Comparison of ENCODE assay signal across 14 mouse cellular contexts in the genomic region with DNA sequence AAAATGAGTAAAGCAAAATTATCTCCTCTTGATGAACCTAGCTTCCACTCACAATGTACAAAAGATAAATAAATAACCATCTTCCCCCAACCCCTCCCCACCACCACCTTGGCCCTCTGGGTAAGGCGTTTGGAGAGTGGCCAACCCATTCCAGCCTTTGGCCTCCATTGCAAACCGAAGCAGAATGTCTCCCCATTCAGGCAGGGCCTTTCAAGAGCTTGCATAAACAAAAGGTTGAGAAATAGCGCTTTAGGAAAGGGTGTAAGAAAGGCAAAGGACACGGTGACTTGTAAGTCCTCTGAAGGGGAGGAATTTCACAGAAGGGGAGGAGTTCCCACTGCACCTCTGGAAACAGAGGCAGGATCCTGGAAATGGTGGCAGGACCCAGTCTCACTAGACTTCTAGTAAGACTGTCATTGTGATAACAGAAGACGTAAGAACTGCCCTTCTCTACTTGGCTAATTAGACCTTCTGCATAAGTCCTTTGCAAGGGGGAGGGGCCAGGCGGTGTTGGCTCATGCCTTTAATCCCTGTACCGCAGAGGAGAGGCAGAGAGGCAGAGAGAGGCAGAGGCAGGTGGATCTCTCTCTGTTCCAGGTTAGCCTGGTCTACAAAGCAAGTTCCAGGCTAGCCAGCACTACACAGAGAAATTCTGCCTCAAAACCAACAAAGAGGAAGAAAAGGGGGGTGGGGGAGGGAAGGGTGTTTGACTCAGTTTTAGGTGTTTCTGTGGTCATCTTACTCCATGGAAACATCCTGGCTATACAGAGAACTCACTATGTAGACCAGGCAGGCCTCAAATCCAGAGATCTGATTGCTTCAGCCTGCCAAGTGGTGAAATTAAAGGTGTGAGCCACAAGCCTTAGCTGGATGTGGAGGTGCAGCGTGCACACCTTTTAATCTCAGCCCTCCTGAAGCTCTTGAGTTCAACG. TPM values are rescaled to one million over a fixed set of nuclear protein-coding genes. Genes with fewer than 3 reads are reported as not detected.
DNase-seq lines count a peak whose midpoint lies in the region; ATAC-seq lines count a peak whose summit lies in the region.
"Had no signal": no experiment of that assay in that cellular context is flagged by ENCODE, and none has a peak within 500 bp of the region (broad histone marks: within the 10 kb centered on the region; RNA-seq: fewer than 3 reads in every experiment).

No protein-coding gene starts in this region.

- H3K4me3 ChIP-seq in kidney, embryonic 14.5 days (ENCODE audit: low read length): no peak overlapping the region
- H3K4me3 ChIP-seq in hindbrain, embryonic 13.5 days: no peak overlapping the region
- no peak overlapping the region for H3K4me3 ChIP-seq in midbrain, embryonic 10.5 days
- H3K4me3 ChIP-seq: hindbrain, embryonic 10.5 days; limb, embryonic 15.5 days had no signal

- ATAC-seq in kidney, embryonic 14.5 days (ENCODE audit: low FRiP score, low TSS enrichment): no peak
- ATAC-seq in hindbrain, embryonic 13.5 days (ENCODE audit: low FRiP score): no peak

- H3K4me1 ChIP-seq in kidney, embryonic 14.5 days (ENCODE audit: control insufficient read depth, insufficient read depth, low read length): no peaks in the 10 kb centered on the region
- H3K4me1 ChIP-seq in hindbrain, embryonic 13.5 days (replicated peaks): 0 out of 2 replicates have a peak, but pooled peaks cover 2% of the 10 kb centered on the region
- H3K4me1 ChIP-seq in midbrain, embryonic 10.5 days: no peaks in the 10 kb centered on the region
- H3K4me1 ChIP-seq: limb, embryonic 15.5 days had no signal

- WGBS in kidney, embryonic 14.5 days: 56% methylated on average over 9 of the region's 9 CpGs
- 53% methylated on average over 9 of the region's 9 CpGs for WGBS in hindbrain, embryonic 13.5 days
- WGBS in midbrain, embryonic 10.5 days: 65% methylated on average over 9 of the region's 9 CpGs

- H3K4me2 ChIP-seq in kidney, embryonic 14.5 days (replicated peaks; ENCODE audit: low read depth, low read length): no peak overlapping the region
- no peak overlapping the region for H3K4me2 ChIP-seq in hindbrain, embryonic 13.5 days
- H3K4me2 ChIP-seq: limb, embryonic 15.5 days had no signal

- H3K27ac ChIP-seq in kidney, embryonic 14.5 days (ENCODE audit: low read depth, low read length): no peak overlapping the region
- no peak overlapping the region for H3K27ac ChIP-seq in hindbrain, embryonic 13.5 days
- no peak overlapping the region for H3K27ac ChIP-seq in midbrain, embryonic 10.5 days (replicated peaks)
- H3K27ac ChIP-seq: hindbrain, embryonic 10.5 days; limb, embryonic 15.5 days had no signal

- H3K9me3 ChIP-seq in kidney, embryonic 14.5 days (ENCODE audit: control insufficient read depth, low read length): no peaks in the 10 kb centered on the region
- H3K9me3 ChIP-seq in hindbrain, embryonic 13.5 days: no peaks in the 10 kb centered on the region; the same call in 1 of the 2 replicates
- no peaks in the 10 kb centered on the region for H3K9me3 ChIP-seq in midbrain, embryonic 10.5 days (replicated peaks)
- H3K9me3 ChIP-seq: hindbrain, embryonic 10.5 days; limb, embryonic 15.5 days had no signal

- peak; percentile 68 for DNase-seq in kidney, adult 11 months
- DNase-seq in NIH3T3 (ENCODE audit: low read depth): peak; percentile 60
- DNase-seq in kidney, postnatal 14 days: peak; percentile 73
- peak; percentile 77 for DNase-seq in lung, postnatal 36 days
- no peak for DNase-seq in midbrain, embryonic 10.5 days (ENCODE audit: low spot score)
- DNase-seq in left cerebral cortex, postnatal 14 days (ENCODE audit: low spot score in 2 of 2): no peak
- DNase-seq: cerebellum, postnatal 14 days; gastrocnemius, postnatal 25 days; layer of hippocampus, adult 9-11 months had no signal

- intact Hi-C loops in left cerebral cortex, postnatal 14 days (cut with DNase I): no loop called here

- H3K36me3 ChIP-seq in kidney, embryonic 14.5 days (ENCODE audit: control insufficient read depth, insufficient read depth, low read length): no peaks in the 10 kb centered on the region
- no peaks in the 10 kb centered on the region for H3K36me3 ChIP-seq in hindbrain, embryonic 13.5 days
- no peaks in the 10 kb centered on the region for H3K36me3 ChIP-seq in midbrain, embryonic 10.5 days
- H3K36me3 ChIP-seq: hindbrain, embryonic 10.5 days; limb, embryonic 15.5 days had no signal

- no peak overlapping the region for H3K9ac ChIP-seq in kidney, embryonic 14.5 days (ENCODE audit: low read depth, low read length)
- no peak overlapping the region for H3K9ac ChIP-seq in hindbrain, embryonic 13.5 days
- H3K9ac ChIP-seq: limb, embryonic 15.5 days had no signal

- no peaks in the 10 kb centered on the region for H3K27me3 ChIP-seq in kidney, embryonic 14.5 days (ENCODE audit: control insufficient read depth, insufficient read depth, low read length)
- no peaks in the 10 kb centered on the region for H3K27me3 ChIP-seq in hindbrain, embryonic 13.5 days
- H3K27me3 ChIP-seq in midbrain, embryonic 10.5 days (ENCODE audit: low read depth, poor library complexity, severe bottlenecking): peaks cover 13% of the 10 kb centered on the region; the same call in 1 of the 2 replicates
- H3K27me3 ChIP-seq: CH12.LX; limb, embryonic 15.5 days had no signal

RNA-seq across cellular contexts. Expression of gene Vkorc1l1, which starts 11.6 kb away (rescaled TPM):
- 20.7 and 24.6 TPM in 2 replicates for polyA plus RNA-seq in kidney, embryonic 14.5 days (2014; fragmentation: Nextera tagmentation; extraction: Ambion mirVana)
- 31.1 and 32.5 TPM in 2 replicates for polyA plus RNA-seq in hindbrain, embryonic 13.5 days (2015; fragmentation: Nextera tagmentation; extraction: Ambion mirVana)
- polyA plus RNA-seq in midbrain, embryonic 10.5 days (2016; fragmentation: Nextera tagmentation; extraction: Ambion mirVana): 30.9 and 35.5 TPM in 2 replicates
- 10 to 100 TPM; 48.6 to 53.5 TPM for total RNA-seq in left cerebral cortex, postnatal 14 days (2021)

RNA-seq across cellular contexts. Expression of gene Nupr1l, which starts 21.9 kb away (rescaled TPM):
- 3.4 and 3.5 TPM in 2 replicates for polyA plus RNA-seq in kidney, embryonic 14.5 days (2014; fragmentation: Nextera tagmentation; extraction: Ambion mirVana)
- 7.4 and 7.7 TPM in 2 replicates for polyA plus RNA-seq in hindbrain, embryonic 13.5 days (2015; fragmentation: Nextera tagmentation; extraction: Ambion mirVana)
- polyA plus RNA-seq in midbrain, embryonic 10.5 days (2016; fragmentation: Nextera tagmentation; extraction: Ambion mirVana): 4.2 and 6.1 TPM in 2 replicates
- 1 to 10 TPM; 1.8 to 3.4 TPM for total RNA-seq in left cerebral cortex, postnatal 14 days (2021)

RNA-seq across cellular contexts. Expression of gene Phkg1, which starts 31.8 kb away (rescaled TPM):
- polyA plus RNA-seq in kidney, embryonic 14.5 days (2014; fragmentation: Nextera tagmentation; extraction: Ambion mirVana): 0.15 and 0.21 TPM in 2 replicates
- 0.30 and 0.40 TPM in 2 replicates for polyA plus RNA-seq in hindbrain, embryonic 13.5 days (2015; fragmentation: Nextera tagmentation; extraction: Ambion mirVana)
- 0.25 and 0.41 TPM in 2 replicates for polyA plus RNA-seq in midbrain, embryonic 10.5 days (2016; fragmentation: Nextera tagmentation; extraction: Ambion mirVana)
- 10 to 100 TPM; 10.5 to 10.9 TPM for total RNA-seq in left cerebral cortex, postnatal 14 days (2021)

RNA-seq across cellular contexts. Expression of gene Zbed5, which starts 34.7 kb away (rescaled TPM):
- polyA plus RNA-seq in kidney, embryonic 14.5 days (2014; fragmentation: Nextera tagmentation; extraction: Ambion mirVana): 8.0 and 8.7 TPM in 2 replicates
- polyA plus RNA-seq in hindbrain, embryonic 13.5 days (2015; fragmentation: Nextera tagmentation; extraction: Ambion mirVana): 14.6 and 15.1 TPM in 2 replicates
- polyA plus RNA-seq in midbrain, embryonic 10.5 days (2016; fragmentation: Nextera tagmentation; extraction: Ambion mirVana): 5.1 and 5.3 TPM in 2 replicates
- total RNA-seq in left cerebral cortex, postnatal 14 days (2021): 1 to 10 TPM; 4.0 to 4.4 TPM

RNA-seq across cellular contexts. Expression of gene Chchd2, which starts 42.9 kb away (rescaled TPM):
- polyA plus RNA-seq in kidney, embryonic 14.5 days (2014; fragmentation: Nextera tagmentation; extraction: Ambion mirVana): 1,010 and 1,332 TPM in 2 replicates
- 858 and 885 TPM in 2 replicates for polyA plus RNA-seq in hindbrain, embryonic 13.5 days (2015; fragmentation: Nextera tagmentation; extraction: Ambion mirVana)
- 1,024 and 1,060 TPM in 2 replicates for polyA plus RNA-seq in midbrain, embryonic 10.5 days (2016; fragmentation: Nextera tagmentation; extraction: Ambion mirVana)
- total RNA-seq in left cerebral cortex, postnatal 14 days (2021): 100 to 1,000 TPM; 413 to 428 TPM

Comparison
In these comparisons a context has a peak if more than half of its experiments do, and no peak if none do; other contexts are left out.
1. DNase-seq: peak in kidney, adult 11 months (single experiment), NIH3T3 (single experiment), kidney, postnatal 14 days (single experiment) and lung, postnatal 36 days (single experiment); none in midbrain, embryonic 10.5 days (single experiment) and left cerebral cortex, postnatal 14 days (0 of 2).